Mouse (Mus musculus): ENCODE measurements around the gene Ndufb3. TPM values are rescaled to one million over a fixed set of nuclear protein-coding genes. Genes with fewer than 3 reads are reported as not detected.

Gene Ndufb3
- total and polyA plus RNA-seq, 3 experiments = 7.5 to 172 (median 34.5) TPM

DNA sequence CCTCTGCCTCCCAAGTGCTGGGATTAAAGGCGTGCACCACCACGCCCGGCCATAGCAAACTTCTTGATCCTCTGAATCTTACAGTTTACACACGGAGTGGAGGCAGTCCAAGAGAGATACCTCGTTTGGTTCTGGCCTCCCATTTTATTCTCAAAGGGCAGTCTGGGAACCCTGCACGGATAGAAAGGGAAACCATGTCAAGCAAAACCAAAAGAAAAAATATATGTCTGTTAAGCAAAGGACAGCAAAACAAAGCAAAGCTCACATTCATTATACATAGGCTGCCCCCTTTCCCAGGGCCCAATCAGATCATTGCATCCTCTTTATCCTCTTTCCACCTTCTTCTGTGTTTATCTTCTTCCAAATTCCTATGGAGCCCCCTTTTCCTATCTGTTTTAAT, 27.6 kb downstream of the Ndufb3 start:
- Histone ChIP-seq H3K4me3 (ENCODE audit: low read depth, low read length) (no peak overlapping the region), H3K4me1 (ENCODE audit: insufficient read depth, low read depth, low read length) (peaks cover 15% of the 10 kb centered on the region), H3K27me3 (ENCODE audit: insufficient read depth, low read length) (peaks cover 17% of the 10 kb centered on the region), H3K9me3 (replicated peaks) (peaks cover 1% of the 10 kb centered on the region; the same call in 1 of the 2 replicates), H3K36me3 (replicated peaks) (no peaks in the 10 kb centered on the region)
- TF ChIP-seq GATA1 (IDR thresholded peaks at IDR 0.05; ENCODE audit: borderline replicate concordance, low read length) (no peak), POLR2AphosphoS5 (IDR thresholded peaks at IDR 0.05; ENCODE audit: insufficient replicate concordance, low read depth, low read length) (no peak), CTCF (IDR thresholded peaks at IDR 0.05; ENCODE audit: low read depth, low read length) (no peak), GATA2 (IDR thresholded peaks at IDR 0.05; ENCODE audit: borderline replicate concordance, low read depth, low read length) (no peak), TAL1 (conservative IDR thresholded peaks at IDR 0.05; ENCODE audit: low read depth, low read length) (no peak)
- ATAC-seq (ENCODE audit: extremely low read depth, insufficient number of reproducible peaks, low FRiP score, poor library complexity, severe bottlenecking) (no peak), DNase-seq (ENCODE audit: low spot score) (no peak)

DNA sequence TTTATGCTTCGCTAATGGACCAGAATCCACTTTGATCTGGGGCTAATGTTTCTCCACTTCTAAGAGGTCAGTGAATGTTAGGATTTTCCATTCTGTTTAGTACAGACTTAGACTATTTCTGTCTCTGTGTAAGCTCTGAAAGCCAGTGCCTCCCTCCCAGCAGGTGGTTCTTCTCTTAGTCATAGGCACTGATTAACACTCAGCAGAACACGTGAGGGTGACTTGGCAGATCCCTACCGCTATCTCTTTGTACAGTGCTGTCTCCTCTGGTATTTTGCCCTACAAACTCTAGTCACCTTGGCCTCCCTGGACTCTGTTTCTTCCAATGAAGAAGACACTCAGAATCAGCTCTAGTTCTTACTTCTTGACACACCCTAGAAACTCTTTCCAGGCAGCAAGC, 28.2 kb downstream of the Ndufb3 start:
- no peak for TF ChIP-seq GATA2 (IDR thresholded peaks at IDR 0.05; ENCODE audit: borderline replicate concordance, low read depth, low read length)
- TF ChIP-seq POLR2AphosphoS5 (IDR thresholded peaks at IDR 0.05; ENCODE audit: insufficient replicate concordance, low read depth, low read length) = no peak
- no peak for TF ChIP-seq CTCF (IDR thresholded peaks at IDR 0.05; ENCODE audit: low read depth, low read length)
- no peak for TF ChIP-seq TAL1 (conservative IDR thresholded peaks at IDR 0.05; ENCODE audit: low read depth, low read length)
- no peak for TF ChIP-seq GATA1 (IDR thresholded peaks at IDR 0.05; ENCODE audit: borderline replicate concordance, low read length)
- H3K36me3 ChIP-seq (replicated peaks) = no peaks in the 10 kb centered on the region
- peaks cover 17% of the 10 kb centered on the region for H3K4me1 ChIP-seq (ENCODE audit: insufficient read depth, low read depth, low read length)
- no peak overlapping the region for H3K4me3 ChIP-seq (ENCODE audit: low read depth, low read length)
- peaks cover 17% of the 10 kb centered on the region for H3K27me3 ChIP-seq (ENCODE audit: insufficient read depth, low read length)
- ATAC-seq (ENCODE audit: extremely low read depth, insufficient number of reproducible peaks, low FRiP score, poor library complexity, severe bottlenecking) (no peak), DNase-seq (ENCODE audit: low spot score) (no peak)
- peaks cover 3% of the 10 kb centered on the region; the same call in 1 of the 2 replicates for H3K9me3 ChIP-seq (replicated peaks)

- TF ChIP-seq GATA1 (IDR thresholded peaks at IDR 0.05; ENCODE audit: borderline replicate concordance, low read length) (no peak), GATA2 (IDR thresholded peaks at IDR 0.05; ENCODE audit: borderline replicate concordance, low read depth, low read length) (no peak)
- Histone ChIP-seq H3K4me3 (ENCODE audit: low read depth, low read length) (no peak overlapping the region), H3K27me3 (ENCODE audit: insufficient read depth, low read length) (peaks cover 17% of the 10 kb centered on the region), H3K9me3 (replicated peaks) (peaks cover 3% of the 10 kb centered on the region; the same call in 1 of the 2 replicates), H3K4me1 (ENCODE audit: insufficient read depth, low read depth, low read length) (peaks cover 17% of the 10 kb centered on the region), H3K36me3 (replicated peaks) (no peaks in the 10 kb centered on the region)
- ATAC-seq (ENCODE audit: extremely low read depth, insufficient number of reproducible peaks, low FRiP score, poor library complexity, severe bottlenecking) = no peak
- no peak for DNase-seq (ENCODE audit: low spot score)
These were observed 29.0 kb downstream of the Ndufb3 start for GRCm38 (mm10) chr1:58615146-58615545.

- Histone ChIP-seq H3K27me3 (ENCODE audit: insufficient read depth, low read length) (peaks cover 17% of the 10 kb centered on the region), H3K9me3 (replicated peaks) (peaks cover 3% of the 10 kb centered on the region; the same call in 1 of the 2 replicates), H3K4me1 (ENCODE audit: insufficient read depth, low read depth, low read length) (peaks cover 17% of the 10 kb centered on the region), H3K4me3 (ENCODE audit: low read depth, low read length) (no peak overlapping the region), H3K36me3 (replicated peaks) (no peaks in the 10 kb centered on the region)
- ATAC-seq (ENCODE audit: extremely low read depth, insufficient number of reproducible peaks, low FRiP score, poor library complexity, severe bottlenecking) (no peak), DNase-seq (ENCODE audit: low spot score) (no peak)
- no peak for TF ChIP-seq TAL1 (conservative IDR thresholded peaks at IDR 0.05; ENCODE audit: low read depth, low read length)
- no peak for TF ChIP-seq GATA1 (IDR thresholded peaks at IDR 0.05; ENCODE audit: borderline replicate concordance, low read length)
- TF ChIP-seq CTCF (IDR thresholded peaks at IDR 0.05; ENCODE audit: low read depth, low read length) = no peak
- no peak for TF ChIP-seq GATA2 (IDR thresholded peaks at IDR 0.05; ENCODE audit: borderline replicate concordance, low read depth, low read length)
- no peak for TF ChIP-seq POLR2AphosphoS5 (IDR thresholded peaks at IDR 0.05; ENCODE audit: insufficient replicate concordance, low read depth, low read length)
These were observed 30.0 kb downstream of the Ndufb3 start for GRCm38 (mm10) chr1:58616176-58616575.

DNA sequence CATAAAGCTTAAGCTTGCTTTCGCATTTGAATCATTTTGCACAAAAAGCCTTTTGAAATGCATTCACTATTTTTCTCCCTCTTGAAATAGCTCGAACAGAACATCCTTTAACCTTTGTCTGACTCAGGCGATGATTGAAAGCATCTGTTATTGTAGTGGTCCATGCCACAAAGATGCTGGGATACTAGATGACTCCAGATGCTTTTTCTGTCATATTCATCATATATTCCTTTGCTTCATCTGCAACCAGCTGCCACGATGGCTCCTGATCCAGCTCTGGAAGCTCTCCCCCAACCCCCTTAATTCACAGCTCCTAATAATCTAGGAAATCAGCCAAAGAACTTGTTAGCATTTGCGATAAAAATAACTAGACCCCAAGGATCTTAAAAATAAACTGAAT, 30.9 kb downstream of the Ndufb3 start:
- Histone ChIP-seq H3K27me3 (ENCODE audit: insufficient read depth, low read length) (peaks cover 17% of the 10 kb centered on the region), H3K9me3 (replicated peaks) (peaks cover 3% of the 10 kb centered on the region; the same call in 1 of the 2 replicates), H3K4me1 (ENCODE audit: insufficient read depth, low read depth, low read length) (peaks cover 17% of the 10 kb centered on the region), H3K4me3 (ENCODE audit: low read depth, low read length) (no peak overlapping the region), H3K36me3 (replicated peaks) (no peaks in the 10 kb centered on the region)
- TF ChIP-seq GATA2 (IDR thresholded peaks at IDR 0.05; ENCODE audit: borderline replicate concordance, low read depth, low read length) = no peak
- no peak for TF ChIP-seq TAL1 (conservative IDR thresholded peaks at IDR 0.05; ENCODE audit: low read depth, low read length)
- no peak for TF ChIP-seq POLR2AphosphoS5 (IDR thresholded peaks at IDR 0.05; ENCODE audit: insufficient replicate concordance, low read depth, low read length)
- DNase-seq (ENCODE audit: low spot score) (no peak), ATAC-seq (ENCODE audit: extremely low read depth, insufficient number of reproducible peaks, low FRiP score, poor library complexity, severe bottlenecking) (no peak)

DNA sequence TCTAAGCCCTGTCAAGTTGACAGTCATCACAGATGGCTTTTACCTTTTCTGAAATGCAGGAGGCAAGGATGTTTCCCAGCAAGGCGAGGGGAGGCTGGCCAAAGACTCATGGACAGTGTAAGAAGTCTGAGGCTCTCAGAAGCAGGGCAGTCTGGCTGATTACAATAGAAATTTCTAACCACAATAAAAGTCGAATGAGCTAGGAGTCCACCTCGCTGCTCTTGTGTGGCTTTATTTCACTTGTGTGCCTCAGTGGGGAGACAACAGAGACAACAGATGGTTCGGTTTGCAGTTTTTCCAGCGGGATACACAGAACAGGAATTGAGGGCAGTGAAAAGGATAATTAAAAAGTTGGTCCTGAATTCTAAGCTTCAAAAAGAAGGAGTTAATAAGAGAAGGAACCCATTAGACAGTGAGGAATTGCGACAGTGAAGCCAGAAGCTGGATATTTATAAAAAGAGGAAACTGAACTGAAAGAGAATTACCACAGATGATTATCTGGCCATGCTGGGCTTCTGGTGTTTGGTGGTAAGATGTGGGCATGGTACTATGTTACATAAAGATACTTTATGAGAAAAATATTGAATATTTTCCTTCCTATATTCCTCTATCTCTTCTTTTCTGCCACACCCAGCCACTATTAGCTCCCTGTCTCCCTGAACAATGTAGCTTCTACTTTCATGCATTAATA, 31.9 kb downstream of the Ndufb3 start:
- TF ChIP-seq GATA1 (IDR thresholded peaks at IDR 0.05; ENCODE audit: borderline replicate concordance, low read length) (no peak), GATA2 (IDR thresholded peaks at IDR 0.05; ENCODE audit: borderline replicate concordance, low read depth, low read length) (no peak), TAL1 (conservative IDR thresholded peaks at IDR 0.05; ENCODE audit: low read depth, low read length) (no peak)
- Histone ChIP-seq H3K9me3 (replicated peaks) (peaks cover 3% of the 10 kb centered on the region; the same call in 1 of the 2 replicates), H3K4me1 (ENCODE audit: insufficient read depth, low read depth, low read length) (peaks cover 17% of the 10 kb centered on the region), H3K27me3 (ENCODE audit: insufficient read depth, low read length) (peaks cover 12% of the 10 kb centered on the region), H3K4me3 (ENCODE audit: low read depth, low read length) (no peak overlapping the region), H3K36me3 (replicated peaks) (no peaks in the 10 kb centered on the region)
- DNase-seq (ENCODE audit: low spot score) (peak; percentile 6), ATAC-seq (ENCODE audit: extremely low read depth, insufficient number of reproducible peaks, low FRiP score, poor library complexity, severe bottlenecking) (no peak)

Data from G1E (cell line).